Mouse (Mus musculus) liver, embryonic 11.5 days (tissue): ENCODE results near the gene St6galnac6. TPM values are rescaled to one million over a fixed set of nuclear protein-coding genes. Genes with fewer than 3 reads are reported as not detected.
A peak's percentile ranks its signal among the peaks of the same experiment; 100 is the strongest.

Experiments
- ATAC-seq: fragments of 200-750 bp; cut with Nextera tagmentation; replicated peaks from 2 replicates; pipeline ENCODE4 v1.8.0; 2017; ENCODE audit warnings: moderate number of reproducible peaks, mild to moderate bottlenecking, moderate TSS enrichment, moderate library complexity; ENCODE audit not compliant: low FRiP score
- DNase-seq: peaks from one replicate; pipeline ENCODE4 v3.0.0-alpha.2; 2017; ENCODE audit warnings: low spot score
- H3K27ac ChIP-seq: fragments of 300-500 bp; sonication (generic); 2 replicates; pipeline ENCODE4 v1.5.1; 2014; ENCODE audit warnings: mild to moderate bottlenecking, low read depth, low read length, control low read depth
- H3K27me3 ChIP-seq: fragments of 300-500 bp; sonication (generic); replicated peaks from 2 replicates; pipeline ENCODE4 v1.6.1; 2014; ENCODE audit warnings: low read length, mixed read lengths; ENCODE audit not compliant: control insufficient read depth, insufficient read depth
- H3K36me3 ChIP-seq: fragments of 300-500 bp; sonication (generic); 2 replicates; pipeline ENCODE4 v1.6.1; 2014; ENCODE audit warnings: mild to moderate bottlenecking, low read length, moderate library complexity, mixed read lengths; ENCODE audit not compliant: control insufficient read depth, insufficient read depth
- H3K4me1 ChIP-seq: fragments of 300-500 bp; sonication (generic); replicated peaks from 2 replicates; pipeline ENCODE4 v1.6.1; 2014; ENCODE audit warnings: low read length, mixed read lengths; ENCODE audit not compliant: control insufficient read depth, insufficient read depth
- H3K4me2 ChIP-seq: fragments of 300-500 bp; sonication (generic); 2 replicates; pipeline ENCODE4 v1.6.1; 2014; ENCODE audit warnings: mild to moderate bottlenecking, control low read depth, moderate library complexity
- H3K4me3 ChIP-seq: fragments of 300-500 bp; sonication (generic); 2 replicates; pipeline ENCODE4 v1.5.1; 2014; ENCODE audit warnings: low read depth, low read length, control low read depth
- H3K9ac ChIP-seq: fragments of 300-500 bp; sonication (generic); 2 replicates; pipeline ENCODE4 v1.6.1; 2014; ENCODE audit warnings: low read depth, low read length, control low read depth
- H3K9me3 ChIP-seq: fragments of 300-500 bp; sonication (generic); 2 replicates; pipeline ENCODE4 v1.6.1; 2016; ENCODE audit warnings: low read length, inconsistent platforms, mixed read lengths; ENCODE audit not compliant: control insufficient read depth
- WGBS: fragments of 180-500 bp; shearing (Covaris S2); extraction: QIAGEN DNeasy Blood & Tissue Kit; methylation state at CpG from one replicate; pipeline ENCODE4 v1.1.7; 2014; 5-methylcytosine and 5-hydroxymethylcytosine counted together
- polyA plus RNA-seq: library from polyadenylated mRNA; unstranded; fragments of >200 nt; fragmentation: Nextera tagmentation; extraction: Ambion mirVana; gene quantifications from 2 replicates; pipeline ENCODE4 v1.2.1, GENCODE M21; 2014

The St6galnac6 gene
- polyA plus RNA-seq, 1 experiment from 2014 or later = 10.6 TPM

DNA sequence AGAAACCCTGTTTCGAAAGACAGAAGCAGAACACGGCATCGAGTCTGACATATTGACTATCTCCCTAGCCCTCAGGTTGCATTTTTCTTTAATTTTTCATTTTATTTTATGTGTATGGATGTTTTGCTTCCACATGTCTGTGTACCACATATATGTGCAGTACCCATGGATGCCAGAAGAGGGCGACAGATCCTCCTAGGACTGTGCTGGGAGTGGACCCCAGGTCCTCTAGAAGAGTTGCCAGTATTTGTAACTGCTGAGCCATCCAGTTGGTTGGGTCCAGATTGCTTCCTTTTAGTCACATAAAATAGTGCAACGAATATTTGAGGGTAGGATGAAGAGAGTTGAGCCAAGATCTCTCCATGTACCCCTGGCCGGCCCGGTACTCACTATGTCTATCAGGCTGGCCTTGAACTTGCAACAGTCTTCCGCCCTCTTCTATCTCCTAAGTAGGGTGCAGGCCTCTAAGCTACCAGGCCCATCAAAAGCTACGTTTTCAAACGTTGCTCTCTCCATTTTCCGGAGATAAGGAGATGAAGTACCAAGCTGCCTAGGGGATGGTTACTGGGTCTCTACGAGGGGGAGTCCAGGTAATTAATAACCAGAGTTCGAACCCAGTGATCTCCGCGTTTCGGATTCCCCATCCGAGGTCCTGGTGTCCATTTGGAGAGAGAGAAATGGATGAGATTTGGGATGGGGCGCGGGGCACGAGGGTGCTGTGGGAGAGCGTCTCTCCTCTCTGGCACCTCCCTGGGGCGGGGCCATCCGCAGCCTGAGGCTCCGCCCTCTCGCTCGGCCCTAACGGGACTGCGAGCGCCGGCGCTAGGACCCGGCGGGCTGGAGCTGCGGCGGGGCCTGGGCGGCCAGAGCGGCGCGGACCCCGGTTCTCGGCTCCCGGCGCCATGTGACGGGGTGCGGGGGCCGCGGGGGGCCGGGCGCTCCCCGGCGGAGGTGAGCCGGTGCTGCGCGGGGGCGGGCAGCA lies 6.9 kb downstream of the St6galnac6 start:
- ATAC-seq (peak; percentile 74), DNase-seq (peak; percentile 86)
- peak overlapping the region; percentile 77 for H3K27ac ChIP-seq
- H3K27me3 ChIP-seq = no peaks in the 10 kb centered on the region
- 10% methylated on average over 52 of the region's 55 CpGs for WGBS
- H3K4me3 ChIP-seq = peak overlapping the region; percentile 87
- no peaks in the 10 kb centered on the region for H3K9me3 ChIP-seq
- peaks cover 53% of the 10 kb centered on the region for H3K4me1 ChIP-seq
- no peaks in the 10 kb centered on the region for H3K36me3 ChIP-seq
- peak overlapping the region; percentile 83 for H3K9ac ChIP-seq
- peak overlapping the region; percentile 96 for H3K4me2 ChIP-seq

DNA sequence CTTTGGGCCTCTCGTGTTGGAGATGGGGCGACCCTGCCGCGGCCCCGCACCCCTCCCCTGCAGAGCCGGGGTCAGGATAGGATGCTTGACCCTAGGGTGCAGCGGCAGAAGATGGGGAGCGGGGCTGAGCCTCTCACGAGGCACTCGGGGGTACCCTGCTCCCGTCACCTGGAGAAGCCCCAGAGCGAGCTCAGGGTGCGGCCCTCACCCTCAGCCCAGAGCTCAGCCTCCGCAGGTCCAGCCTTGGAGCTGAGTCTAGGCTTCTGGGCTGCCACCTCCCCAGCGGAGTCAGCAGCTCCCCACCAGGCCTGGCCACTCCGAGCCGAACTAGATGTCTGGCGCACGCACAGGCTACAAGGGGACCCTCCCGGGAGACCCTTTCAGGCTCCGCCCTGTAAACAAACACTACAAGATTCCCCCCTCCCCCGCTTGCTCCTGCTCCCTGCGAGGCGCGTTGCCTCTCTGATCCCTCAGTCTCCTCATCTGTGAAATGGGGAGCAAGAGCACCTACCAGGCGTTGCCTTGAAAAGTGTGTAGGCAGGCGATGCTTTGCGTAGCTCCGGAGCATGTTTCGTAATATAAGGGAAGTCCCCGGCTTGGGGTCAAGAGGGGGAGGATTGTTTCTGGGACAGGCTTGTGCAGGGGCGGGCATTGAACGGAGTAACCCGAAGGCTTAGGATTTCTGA lies 7.9 kb downstream of the St6galnac6 start:
- Histone ChIP-seq H3K9me3 (no peaks in the 10 kb centered on the region), H3K27me3 (no peaks in the 10 kb centered on the region), H3K4me1 (peaks cover 49% of the 10 kb centered on the region), H3K4me2 (peak overlapping the region; percentile 96), H3K4me3 (peak overlapping the region; percentile 87), H3K27ac (peak overlapping the region; percentile 77), H3K36me3 (no peaks in the 10 kb centered on the region), H3K9ac (peak overlapping the region; percentile 83)
- DNase-seq = peak; percentile 75
- 4% methylated on average over 34 of the region's 34 CpGs for WGBS
- peak; percentile 27 for ATAC-seq

DNA sequence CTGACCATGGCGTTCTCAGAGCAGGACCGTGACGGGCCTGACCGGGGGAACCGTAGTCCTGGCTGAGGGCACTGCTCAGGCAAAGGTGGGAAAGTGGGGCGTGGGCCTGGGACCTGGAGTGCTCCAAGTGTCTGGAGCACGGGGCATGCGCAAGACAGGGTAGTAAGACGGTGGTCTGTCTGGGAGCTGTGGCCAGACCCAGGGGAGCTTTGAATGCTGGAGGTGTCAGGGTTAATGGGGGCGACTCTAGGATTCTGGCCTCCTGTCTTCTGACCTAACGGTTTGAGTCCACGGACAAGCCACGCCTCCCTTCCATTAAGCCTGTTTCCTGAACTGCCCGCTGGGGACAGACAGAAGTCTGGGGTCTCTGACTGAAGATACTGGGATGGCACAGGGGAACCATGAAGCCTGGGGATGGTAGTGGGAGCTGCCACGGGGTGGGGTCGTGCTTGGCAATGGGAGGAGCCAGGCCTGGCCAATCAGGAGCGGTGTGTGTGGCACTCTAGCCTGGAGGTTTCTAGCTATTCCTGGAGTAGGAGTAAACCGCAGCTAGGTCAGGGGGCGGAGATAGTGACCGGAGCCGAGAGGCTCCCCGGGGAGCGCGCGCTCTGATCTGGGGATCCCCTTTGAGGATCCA lies 8.8 kb downstream of the St6galnac6 start:
- no peaks in the 10 kb centered on the region for H3K9me3 ChIP-seq
- H3K4me3 ChIP-seq = peak overlapping the region; percentile 87
- peaks cover 3% of the 10 kb centered on the region; the same call in 1 of the 2 replicates for H3K36me3 ChIP-seq
- peak overlapping the region; percentile 83 for H3K9ac ChIP-seq
- 3% methylated on average over 25 of the region's 25 CpGs for WGBS
- DNase-seq (peak; percentile 84), ATAC-seq (peak; percentile 78)
- no peaks in the 10 kb centered on the region for H3K27me3 ChIP-seq
- H3K4me1 ChIP-seq = peaks cover 47% of the 10 kb centered on the region
- peak overlapping the region; percentile 77 for H3K27ac ChIP-seq
- peak overlapping the region; percentile 96 for H3K4me2 ChIP-seq

GRCm38 (mm10) chr2:32608778-32609435 lies 9.4 kb downstream of the St6galnac6 start:
- peak overlapping the region; percentile 87 for H3K4me3 ChIP-seq
- H3K9me3 ChIP-seq = no peaks in the 10 kb centered on the region
- H3K9ac ChIP-seq = peak overlapping the region; percentile 83
- no peak for DNase-seq
- peaks cover 47% of the 10 kb centered on the region for H3K4me1 ChIP-seq
- 38% methylated on average over 18 of the region's 18 CpGs for WGBS
- peak; percentile 48 for ATAC-seq
- peaks cover 3% of the 10 kb centered on the region; the same call in 1 of the 2 replicates for H3K36me3 ChIP-seq
- H3K27me3 ChIP-seq = no peaks in the 10 kb centered on the region
- H3K27ac ChIP-seq = peak overlapping the region; percentile 77
- peak overlapping the region; percentile 96 for H3K4me2 ChIP-seq

- Histone ChIP-seq H3K4me3 (peak overlapping the region; percentile 50), H3K36me3 (peaks cover 15% of the 10 kb centered on the region), H3K4me1 (peaks cover 39% of the 10 kb centered on the region), H3K9me3 (no peaks in the 10 kb centered on the region), H3K9ac (peak overlapping the region; percentile 44; the same call in 1 of the 2 replicates), H3K4me2 (peak overlapping the region; percentile 76), H3K27me3 (no peaks in the 10 kb centered on the region), H3K27ac (peak overlapping the region; percentile 50)
- DNase-seq (no peak), ATAC-seq (no peak)
- 18% methylated on average over 23 of the region's 23 CpGs for WGBS
These were observed 11.2 kb downstream of the St6galnac6 start for GRCm38 (mm10) chr2:32610610-32611229.

DNA sequence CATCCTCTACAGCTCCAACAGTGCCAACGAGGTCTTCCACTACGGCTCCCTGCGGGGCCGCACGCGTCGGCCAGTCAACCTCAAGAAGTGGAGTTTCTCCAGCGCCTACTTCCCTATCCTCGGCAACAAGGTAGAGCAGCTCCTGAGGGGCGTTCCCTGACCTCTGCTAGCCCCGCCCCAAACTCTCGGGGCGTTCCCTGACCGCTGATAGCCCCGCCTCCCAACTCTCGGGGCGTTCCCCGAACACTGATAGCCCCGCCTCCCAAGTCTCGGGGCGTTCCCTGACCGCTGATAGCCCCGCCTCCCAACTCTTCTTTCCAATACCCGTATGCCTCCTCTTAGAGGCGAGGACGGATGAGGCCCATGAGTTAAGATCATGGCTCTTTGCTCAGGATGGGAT lies 12.8 kb downstream of the St6galnac6 start:
- ATAC-seq = no peak; the same call in 1 of the 2 replicates
- no peak for DNase-seq
- Histone ChIP-seq H3K4me2 (peak overlapping the region; percentile 29; the same call in 1 of the 2 replicates), H3K36me3 (peaks cover 24% of the 10 kb centered on the region), H3K4me1 (peaks cover 39% of the 10 kb centered on the region), H3K9ac (no peak overlapping the region), H3K9me3 (no peaks in the 10 kb centered on the region), H3K27ac (0 out of 2 replicates have a peak overlapping the region, but pooled peaks have one; percentile 6), H3K4me3 (no peak overlapping the region), H3K27me3 (no peaks in the 10 kb centered on the region)
- 71% methylated on average over 26 of the region's 26 CpGs for WGBS

GRCm38 (mm10) chr2:32617109-32617508 lies 17.6 kb downstream of the St6galnac6 start:
- no peak overlapping the region for H3K4me3 ChIP-seq
- H3K27ac ChIP-seq = no peak overlapping the region
- DNase-seq (no peak), ATAC-seq (no peak)
- H3K4me1 ChIP-seq = peaks cover 29% of the 10 kb centered on the region
- H3K9ac ChIP-seq = no peak overlapping the region
- H3K27me3 ChIP-seq = no peaks in the 10 kb centered on the region
- 90% methylated on average over 1 of the region's 1 CpGs for WGBS
- H3K36me3 ChIP-seq = peaks cover 41% of the 10 kb centered on the region
- H3K9me3 ChIP-seq = no peaks in the 10 kb centered on the region
- H3K4me2 ChIP-seq = no peak overlapping the region; the same call in 1 of the 2 replicates
